Mouse (Mus musculus) urinary bladder, postnatal 4 days (tissue): ENCODE results near the gene Cenpb.

Source experiments
- DNase-seq, 2 experiments: peaks; one replicate each; pipeline ENCODE4 v3.0.0; 2021 to 2022; ENCODE audit warnings: low spot score in 2 of 2

Cenpb gene

DNA sequence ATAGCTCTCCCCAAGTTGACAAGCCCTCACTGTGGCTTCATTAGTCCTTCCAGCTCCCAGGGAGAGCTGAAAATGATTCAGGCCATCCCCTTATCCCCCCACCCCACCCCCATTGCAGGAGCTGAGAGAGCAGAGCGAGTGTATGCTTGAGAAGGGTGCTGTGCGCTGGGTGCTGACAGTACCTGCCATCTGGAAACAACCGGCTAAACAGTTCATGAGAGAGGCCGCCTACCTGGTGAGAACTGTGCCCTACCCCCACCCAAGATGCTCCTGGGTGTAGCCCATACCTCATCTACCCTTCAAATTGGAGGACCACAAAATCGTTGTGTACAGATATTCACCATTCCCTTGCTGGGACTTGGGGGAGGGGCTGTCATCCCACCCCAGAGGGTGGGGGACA is 40.6 kb downstream of the Cenpb start:
- DNase-seq, result peak in 1 of 2 experiments; percentile 35

DNA sequence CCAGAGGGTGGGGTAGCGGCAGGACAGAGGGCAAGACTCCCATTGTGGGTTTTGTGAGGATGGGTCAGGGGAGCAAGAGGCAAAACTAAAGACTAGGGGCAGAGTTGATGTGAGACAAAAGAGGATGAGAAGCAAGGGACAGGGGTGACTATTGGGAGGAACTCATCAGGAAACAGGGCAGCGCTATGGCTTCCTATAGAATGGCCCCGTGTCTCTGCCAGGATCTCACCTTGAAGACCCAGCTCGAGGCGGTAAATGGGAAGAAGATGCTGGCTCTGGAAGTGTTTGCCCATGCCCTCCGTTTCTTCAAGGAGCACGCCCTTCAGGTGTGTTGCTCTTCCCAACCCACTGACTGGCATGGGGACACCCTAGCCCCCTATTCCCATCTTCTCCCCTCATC is 41.1 kb downstream of the Cenpb start:
- DNase-seq, result peak in 1 of 2 experiments; percentile 44

DNA sequence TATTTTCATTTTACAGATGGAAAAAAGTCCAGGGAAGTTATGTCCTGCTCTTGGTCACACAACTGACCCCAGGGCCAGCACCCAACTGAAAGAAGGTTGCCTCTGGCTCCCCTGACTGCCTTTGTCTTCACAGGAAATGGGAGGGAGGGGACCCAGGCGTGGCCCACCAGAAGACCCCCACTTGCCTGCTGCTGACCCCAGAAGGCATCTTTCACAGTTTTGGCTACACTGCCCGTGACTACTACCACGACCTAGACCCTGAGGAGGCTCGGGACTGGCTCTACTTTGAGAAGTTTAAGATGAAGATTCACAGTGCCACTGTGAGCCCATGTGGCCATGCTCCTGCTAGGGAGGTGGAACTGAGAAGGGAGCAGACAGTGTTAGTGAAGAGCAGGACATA is 41.6 kb downstream of the Cenpb start:
- peak; percentile 15 to 52 for DNase-seq

DNA sequence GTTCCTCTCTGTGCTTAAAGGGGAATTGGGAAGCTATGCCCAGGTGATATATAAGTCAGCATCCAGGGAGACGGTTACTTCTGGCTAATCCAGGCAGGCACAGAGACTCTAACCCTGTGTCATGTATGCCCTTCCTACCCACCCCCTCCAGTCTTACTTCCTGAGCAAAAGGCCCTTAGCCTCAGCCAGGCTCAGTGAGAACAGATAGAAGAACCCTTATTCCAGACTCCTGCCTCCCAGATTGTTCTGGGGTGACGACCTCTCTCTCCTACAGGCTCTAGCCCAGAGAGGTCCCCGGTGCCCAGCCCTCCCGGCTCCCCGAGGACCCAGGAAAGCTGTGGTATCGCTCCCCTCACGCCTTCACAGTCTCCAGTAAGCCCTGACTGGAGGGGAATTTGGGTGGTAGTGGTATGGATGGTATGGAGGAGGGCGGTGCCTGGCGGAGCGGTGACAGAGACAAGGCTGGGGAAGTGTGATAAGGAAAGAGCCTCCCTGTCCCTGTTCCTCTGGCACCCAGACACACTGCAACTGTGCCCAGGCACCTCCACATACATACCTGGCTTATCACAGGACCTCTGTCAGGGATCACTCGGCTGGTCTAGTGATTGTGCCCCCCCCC is 44.2 kb downstream of the Cenpb start:
- peak; percentile 16 to 58 for DNase-seq

DNA sequence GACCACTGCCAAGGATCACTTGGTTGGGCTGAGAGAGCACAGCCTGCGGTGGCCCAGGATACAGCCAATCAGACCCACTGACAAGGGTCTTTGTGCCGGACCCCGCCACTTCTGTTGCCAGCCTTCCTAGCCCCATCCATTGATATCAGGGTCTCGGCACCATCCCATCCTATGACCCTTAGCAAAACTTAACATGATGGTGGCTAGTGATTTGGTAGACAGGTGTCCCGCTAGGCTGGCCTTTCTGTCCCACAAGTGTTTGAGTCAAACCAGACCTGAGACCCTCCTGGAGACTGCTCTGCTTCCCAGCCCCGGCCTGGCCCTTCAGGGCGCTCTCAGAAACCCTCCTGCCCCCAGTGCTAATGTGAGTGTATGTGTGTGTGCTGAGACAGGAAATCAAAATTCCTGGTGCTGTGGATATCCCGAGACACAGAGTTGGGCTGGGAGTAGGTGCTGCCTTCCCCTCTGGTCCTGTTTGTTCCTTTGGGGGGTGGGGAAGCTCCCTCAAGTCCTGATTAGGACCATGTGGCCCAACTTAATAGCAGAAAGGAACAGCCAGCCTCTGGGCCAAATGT is 45.0 kb downstream of the Cenpb start:
- DNase-seq, result peak; percentile 12 to 56

DNA sequence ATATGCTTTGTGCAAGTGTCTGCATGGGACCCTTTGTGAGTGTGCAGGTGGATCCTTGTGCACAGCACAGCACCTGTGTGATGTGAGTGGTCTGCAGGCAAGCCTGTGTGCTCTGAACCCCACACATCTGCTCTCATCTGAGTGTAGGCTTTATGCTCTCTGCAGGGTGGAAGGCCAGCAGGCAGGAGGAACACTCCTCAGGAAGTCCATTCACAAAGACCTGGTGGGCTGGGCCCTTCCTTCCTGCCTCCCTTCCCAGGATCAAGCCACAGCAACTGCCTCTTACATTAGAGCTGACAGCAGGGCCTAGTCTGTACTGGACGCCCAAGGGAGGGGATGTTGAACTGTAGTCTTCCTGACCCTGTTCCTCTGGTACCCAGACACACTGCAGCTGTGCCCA is 45.5 kb downstream of the Cenpb start:
- DNase-seq, result peak; percentile 14 to 52

DNA sequence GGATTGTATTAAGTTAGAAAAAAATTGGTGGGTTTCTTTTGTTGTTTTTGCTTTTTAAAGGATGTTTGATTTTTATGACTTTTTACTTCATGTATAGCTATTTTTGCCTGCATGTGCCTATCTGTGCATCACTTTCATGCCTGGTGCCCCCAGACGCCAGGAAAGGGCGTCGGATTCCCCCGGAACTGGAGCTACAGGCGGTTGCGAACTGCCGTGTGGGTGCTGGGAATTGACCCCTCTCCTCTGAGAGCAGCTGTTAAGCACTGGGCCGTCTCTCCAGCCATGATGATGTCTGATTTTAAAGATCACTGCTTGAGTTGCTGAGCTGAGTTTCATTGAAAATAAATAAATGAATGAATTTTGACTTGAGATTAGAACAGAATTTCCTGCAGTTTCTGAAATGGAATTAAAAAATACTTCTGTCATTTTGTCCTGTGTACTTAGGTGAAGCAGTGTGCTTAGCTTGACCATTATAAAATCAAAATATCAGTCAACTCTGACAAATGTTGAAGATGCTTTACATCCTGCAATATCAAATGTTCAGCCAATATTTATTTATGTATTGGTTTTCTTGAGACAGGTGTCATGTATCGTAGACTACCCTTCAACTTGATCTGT is 46.8 kb downstream of the Cenpb start, which contains the start of gene Gm11037:
TSS of gene Gm11037 (plus strand) at position 568 of the 618 bp plus-strand sequence.
- DNase-seq, result peak; percentile 5 to 47

DNA sequence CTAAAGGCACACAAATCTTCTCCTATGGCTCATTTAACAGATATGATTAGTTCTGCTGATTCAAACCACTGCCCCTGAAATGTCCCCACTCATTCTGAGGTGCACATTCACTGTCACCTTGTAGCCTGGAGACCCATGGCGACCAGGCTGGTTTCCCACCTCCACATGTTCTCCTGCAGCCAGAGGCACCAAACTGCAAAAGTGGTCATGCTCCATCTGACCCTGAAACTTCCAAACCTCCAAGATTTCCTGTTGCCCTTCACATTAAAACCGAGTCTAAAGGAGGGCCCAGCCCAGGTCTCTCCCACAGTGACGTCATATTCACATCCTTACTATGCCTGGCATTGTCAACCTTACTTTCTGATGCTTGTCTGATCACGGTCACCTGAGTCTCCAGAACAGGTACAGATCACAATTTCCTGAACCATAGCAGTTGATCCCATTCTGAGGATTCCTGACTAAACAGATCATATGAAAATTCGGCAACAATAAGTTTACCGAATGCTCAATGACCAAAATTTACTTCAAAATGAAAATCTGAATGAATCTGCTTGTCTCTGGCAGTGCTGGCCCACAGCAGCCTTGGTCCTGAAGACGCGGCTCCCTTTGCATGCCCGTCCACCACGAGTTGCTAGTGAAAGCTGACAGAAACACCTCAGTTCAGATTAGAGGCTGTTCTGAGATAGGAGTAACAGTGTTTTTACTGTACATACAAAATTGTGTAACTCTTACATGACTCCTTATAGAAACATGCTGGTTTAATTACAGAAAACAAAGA is 47.6 kb downstream of the Cenpb start:
- DNase-seq, result peak in 1 of 2 experiments; percentile 43

DNA sequence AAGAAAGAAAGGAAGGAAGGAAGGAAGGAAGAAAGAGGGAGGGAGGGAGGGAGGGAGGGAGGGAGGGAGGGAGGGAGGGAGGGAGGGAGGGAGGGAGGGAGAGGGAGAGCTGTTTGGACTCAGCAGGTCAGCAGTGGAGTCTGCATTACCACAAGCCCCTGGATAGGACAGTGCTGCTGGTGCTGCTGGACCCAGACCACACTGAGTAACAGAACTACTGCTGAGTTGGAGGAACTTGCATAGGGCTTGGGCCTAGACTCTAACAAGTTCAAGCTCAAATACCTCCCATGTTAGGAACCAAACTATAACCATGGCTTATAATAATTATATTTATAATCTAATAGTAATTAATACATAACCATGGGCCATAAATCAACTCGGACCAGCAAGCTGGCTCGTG is 49.0 kb downstream of the Cenpb start:
- no peak for DNase-seq

DNA sequence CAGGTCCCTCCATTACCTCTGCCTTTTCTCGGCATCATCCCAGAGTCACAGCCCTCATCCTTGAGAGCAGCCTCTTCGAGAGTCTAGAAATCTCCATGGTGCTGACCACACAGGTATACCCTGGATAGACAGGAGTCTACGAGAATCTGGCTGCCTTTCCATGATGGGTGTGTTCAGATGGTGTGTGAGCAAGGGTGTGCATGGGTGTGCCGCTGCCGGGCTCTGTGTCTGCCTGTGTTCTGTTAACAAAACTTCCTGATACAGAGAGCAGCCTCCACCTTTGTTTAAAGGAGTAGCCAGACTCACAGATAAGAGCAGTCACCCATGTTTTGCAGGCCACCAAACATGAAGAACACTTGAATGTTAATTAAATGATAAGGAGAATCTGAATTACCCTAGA is 50.0 kb downstream of the Cenpb start:
- peak; percentile 14 to 39 for DNase-seq

DNA sequence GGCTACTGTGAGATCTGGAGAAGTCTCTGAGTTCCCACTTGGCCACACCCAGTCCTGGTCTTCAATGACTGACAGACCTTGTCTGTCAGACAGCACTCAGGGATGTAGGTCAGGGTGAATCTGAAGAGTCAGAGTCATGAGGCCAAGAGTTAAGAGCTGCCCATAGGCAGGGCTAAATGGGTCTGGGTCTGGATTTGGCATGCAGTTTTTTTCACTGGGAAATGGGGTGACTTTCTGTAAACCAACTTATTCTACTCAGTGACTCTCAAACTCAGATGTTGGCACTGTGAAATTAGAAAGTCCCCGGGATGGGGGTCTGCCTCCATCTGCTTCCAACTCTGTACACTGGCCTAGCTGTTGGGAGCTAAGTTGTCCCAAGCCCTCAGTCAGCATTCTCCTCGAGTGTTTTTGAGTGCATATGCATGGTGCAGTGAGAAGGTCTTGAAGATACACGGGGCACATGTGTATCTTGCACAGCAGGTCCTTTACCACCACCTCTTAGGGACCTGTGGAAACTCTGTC is 51.2 kb downstream of the Cenpb start:
- peak; percentile 13 to 46 for DNase-seq

DNA sequence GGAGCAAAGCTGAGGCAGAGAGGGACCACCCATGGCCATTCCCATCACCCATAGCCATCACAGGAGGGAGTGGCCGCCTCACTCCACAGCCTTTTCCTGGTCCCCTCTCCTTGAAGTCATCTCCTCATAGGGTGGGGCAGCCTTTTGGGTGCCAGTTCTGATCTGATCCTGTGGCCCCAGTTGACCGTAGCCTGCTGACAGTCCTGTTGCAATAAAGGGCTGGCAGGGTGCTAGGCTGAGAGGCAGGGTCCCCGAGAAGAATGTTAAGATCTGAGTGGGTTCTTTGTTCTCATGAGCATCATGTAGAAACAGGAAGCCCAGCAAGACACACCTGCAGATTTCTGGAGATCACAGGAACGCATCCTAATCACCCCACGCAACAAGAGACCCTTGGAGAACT is 51.7 kb downstream of the Cenpb start:
- peak; percentile 17 to 57 for DNase-seq

DNA sequence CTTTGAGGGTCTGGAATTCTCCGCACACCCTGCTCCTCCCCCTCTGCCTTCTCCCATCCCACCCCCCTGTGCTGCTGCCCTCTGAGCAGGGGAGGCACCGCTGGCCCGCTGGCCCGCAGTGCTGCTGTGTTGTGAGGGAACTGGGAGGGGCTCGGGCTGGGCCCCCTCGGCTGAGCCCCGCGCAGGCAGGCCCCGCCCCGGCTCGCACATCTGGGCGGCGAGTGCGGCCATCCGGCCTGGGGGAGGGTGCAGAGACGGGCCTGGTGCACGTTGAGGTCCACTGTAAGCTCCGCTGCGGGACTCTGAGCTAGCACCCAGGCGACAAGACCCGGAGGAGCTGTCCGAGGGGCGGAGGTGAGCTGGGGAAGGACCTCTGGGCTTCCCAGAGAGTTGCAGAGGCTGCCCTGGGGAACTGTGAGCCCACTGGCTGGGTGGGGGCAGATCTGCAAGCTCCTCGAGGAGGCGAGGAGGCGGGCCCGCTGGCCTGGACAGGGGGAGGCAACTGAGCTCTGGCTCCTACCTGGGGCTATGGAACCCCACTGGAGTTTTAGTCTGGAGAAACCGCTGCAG is 52.6 kb downstream of the Cenpb start, which contains the start of gene Hspa12b:
TSS of gene Hspa12b (plus strand) at position 120 of the 570 bp plus-strand sequence.
- peak; percentile 74 for DNase-seq

DNA sequence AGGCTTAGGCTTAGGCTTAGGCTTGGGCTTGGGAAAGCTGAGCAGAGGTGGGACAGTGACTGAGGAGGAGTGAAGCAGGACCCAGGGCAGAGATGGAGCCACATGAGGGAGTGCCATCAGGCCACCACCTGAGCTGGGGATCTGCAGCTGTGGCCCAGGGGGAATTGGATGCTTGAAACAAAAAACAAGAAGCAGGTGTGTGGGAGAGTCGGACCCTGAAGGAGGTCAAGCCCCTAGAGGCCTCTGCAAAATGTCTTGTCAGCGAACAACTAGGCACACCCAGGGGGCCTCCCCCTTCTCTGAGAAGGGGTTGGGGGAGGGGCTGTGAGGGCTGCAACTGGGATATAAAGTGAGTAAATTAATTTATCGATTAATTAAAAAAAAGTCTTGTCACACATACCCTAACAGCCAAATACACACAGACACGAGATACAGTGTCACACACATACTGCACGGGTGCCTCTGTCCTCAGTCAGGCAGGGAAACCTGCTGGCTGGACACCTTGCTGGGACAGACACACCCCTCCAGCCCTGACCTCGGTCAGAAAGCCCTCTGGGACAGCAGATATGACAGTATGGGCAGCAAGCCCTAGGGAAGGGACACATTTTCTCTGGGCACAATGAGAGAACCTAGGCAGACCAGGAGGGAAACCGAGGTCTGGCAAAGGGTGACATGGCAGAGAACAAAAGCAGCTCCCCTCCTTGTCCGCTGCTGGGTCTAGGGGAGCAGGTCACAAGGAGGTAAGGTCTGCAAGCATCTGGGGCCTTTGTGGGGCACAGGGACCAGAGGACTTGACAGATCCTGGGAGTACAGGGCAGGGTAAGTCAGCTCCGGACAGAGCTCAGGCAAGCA is 53.7 kb downstream of the Cenpb start:
- peak; percentile 13 to 50 for DNase-seq
